Mouse (Mus musculus): ENCODE data around the gene Isg15.

Isg15 gene

DNA sequence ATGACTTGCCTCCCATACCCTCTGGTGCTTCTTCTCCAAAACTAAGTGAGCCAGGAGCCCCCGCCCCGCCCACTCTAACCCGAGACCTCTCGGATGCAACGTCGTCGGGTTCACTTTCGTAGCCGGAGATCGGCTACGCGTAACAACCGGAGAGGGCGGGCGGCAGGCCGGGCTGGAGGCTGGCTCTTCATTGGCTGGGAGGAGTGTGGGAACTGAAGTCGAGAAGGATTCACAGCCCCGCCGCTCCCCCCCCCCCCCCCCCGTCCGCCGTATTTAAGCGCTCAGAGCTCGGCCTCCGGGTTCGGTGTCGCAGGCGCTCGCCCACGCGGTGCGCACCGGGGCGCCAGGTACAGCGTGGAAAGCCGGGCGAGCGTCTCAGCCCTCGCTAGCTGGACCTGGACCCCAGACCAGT is 2.4 kb upstream of the Isg15 start, which contains the start of gene AW011738:
Gene AW011738, plus strand, starts transcription at position 304 of the 412 bp plus-strand sequence.
- DNase-seq (ENCODE audit: low read depth) = peak; percentile 81

DNA sequence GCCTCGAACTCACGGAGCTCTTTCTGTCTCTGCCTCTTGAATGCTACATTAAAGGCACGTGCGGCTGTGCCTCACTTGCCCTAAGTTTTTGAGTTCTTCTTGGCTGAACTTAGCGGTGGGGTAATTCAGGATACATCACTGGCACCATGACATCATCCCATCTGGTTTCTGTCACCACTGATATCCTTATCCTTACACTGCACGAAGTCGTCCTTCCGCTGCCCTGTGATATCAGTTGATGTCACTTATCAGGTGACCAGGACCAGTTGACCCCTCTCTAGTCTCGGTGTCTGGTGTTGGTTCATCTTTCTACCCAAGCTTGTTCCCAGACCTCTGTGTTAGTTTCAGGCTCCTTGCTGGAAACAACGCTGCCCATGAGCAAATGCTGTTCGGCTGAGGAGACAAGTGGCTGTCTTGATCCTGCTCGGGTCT is 1.9 kb upstream of the Isg15 start:
- DNase-seq (ENCODE audit: low read depth) = peak; percentile 24

DNA sequence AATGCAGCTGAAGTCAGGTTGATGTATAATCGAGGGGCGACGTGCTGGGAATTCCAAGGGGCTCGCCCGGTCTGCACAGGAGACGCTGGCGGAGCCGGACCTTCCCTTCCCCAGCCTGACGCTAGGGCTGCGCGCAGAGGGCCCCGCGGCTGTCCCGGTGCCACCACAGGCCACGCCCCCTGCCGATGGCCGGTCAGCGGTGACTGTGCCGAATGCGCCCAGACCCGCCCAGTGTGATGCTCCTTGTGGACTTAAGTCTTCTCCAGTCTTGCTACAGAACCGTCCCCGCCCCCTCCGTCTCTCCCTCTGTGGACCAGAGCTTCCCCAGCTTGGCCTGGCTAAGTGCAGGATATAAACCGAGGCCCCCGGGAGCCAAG is 2.8 kb downstream of the Isg15 start:
- peak; percentile 94 for DNase-seq (ENCODE audit: low read depth)

DNA sequence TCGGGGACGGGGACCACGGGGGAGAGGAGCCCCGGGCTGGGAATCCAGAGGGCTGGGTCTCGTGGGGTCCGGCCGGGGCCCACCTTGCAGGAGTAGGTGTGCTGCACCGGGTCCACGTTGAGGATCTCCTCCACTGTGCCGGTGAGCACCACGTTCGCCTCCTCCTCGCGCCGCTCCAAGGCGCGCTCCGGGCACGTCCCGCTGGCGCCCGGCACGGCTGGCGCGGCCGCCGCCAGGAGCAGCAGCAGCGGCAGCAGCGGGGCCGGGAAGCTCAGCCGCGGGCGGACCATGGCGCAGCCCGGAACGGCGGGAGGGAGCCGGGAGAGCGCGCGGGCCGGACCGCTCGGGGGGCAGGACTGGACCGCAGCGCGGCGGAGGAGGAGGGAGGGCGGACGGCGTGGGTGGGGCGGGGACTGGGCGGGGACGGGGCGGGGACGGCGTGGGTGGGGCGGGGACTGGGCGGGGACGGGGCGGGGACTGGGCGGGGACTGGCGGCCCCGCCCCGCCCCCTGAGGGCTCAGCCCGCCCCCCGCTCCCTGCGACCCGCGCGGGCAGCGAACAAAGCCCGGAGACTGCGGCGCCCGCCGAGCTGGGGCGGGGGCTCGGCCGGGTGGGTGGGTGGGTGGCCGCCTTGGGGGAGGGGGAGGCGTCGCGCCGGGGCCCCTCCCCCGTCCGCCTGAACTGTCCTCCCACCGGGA is 3.3 kb downstream of the Isg15 start, which contains the start of gene Agrn:
Gene Agrn, minus strand, starts transcription at position 358 of the 698 bp plus-strand sequence.
- peak; percentile 59 for DNase-seq (ENCODE audit: low read depth)

DNA sequence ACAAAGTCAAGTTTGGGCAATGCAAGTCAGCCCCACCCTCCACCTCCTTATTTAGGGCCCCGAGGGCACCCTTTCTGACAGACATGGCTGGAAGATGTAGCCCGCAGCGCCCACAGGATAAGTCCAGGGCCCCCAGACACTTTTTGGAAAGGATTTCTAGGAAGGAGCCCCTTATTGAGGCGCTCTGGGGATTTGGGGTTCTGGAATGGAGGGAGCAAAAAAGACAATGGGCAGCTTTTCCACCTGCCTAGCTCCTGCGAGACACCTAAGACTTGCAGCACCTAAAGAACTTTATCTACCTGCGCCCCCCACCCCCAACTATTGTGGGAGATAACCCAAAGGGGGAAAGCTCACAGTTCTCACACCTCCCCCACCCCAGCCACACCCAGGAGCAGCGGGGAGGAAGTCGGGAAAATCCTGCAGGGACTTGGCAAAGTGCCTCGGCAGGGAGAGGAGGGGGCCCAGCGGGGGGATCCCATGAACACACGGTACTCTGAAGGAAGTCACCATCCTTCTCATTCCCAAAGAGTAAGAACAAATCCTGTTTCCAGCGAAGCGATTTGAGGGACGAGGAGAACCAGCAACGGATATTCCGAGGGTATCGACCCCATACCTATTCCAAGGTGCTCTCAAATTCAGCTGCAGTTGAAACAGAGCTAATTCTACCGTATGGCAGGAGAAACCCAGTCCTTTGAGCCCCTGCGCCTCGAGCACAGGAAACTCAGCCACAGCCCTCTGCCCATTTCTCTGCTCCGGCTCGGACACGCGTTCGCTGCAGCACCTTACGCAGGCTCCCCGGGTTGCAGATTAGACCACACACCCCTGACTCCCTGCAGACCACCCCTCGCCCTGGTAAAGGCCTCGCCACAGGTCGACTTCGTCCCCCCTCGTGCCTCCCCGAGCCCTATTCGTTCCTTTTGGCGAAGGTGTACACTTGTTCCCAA is 4.4 kb downstream of the Isg15 start:
- DNase-seq (ENCODE audit: low read depth) = peak; percentile 21

DNA sequence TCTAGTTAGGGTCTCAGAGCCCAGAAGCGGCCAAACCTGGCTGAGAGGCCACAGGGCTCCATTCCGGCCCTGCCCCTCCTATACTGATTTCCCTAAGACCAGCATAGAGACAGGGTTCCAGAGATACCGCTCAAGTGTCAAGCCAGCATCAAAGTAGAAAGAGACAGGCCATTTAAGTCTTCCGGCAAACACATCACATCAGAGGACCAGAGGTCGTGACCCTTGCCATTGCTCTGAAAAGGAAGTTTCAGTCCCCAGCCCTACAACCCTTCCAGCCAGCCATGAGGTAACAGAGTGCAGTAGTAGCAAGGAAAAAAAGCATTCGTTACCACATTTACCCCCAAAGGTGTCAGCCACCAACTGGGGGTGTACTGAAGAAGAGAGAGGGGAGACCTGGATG is 6.3 kb downstream of the Isg15 start:
- no peak for DNase-seq (ENCODE audit: low read depth)

DNA sequence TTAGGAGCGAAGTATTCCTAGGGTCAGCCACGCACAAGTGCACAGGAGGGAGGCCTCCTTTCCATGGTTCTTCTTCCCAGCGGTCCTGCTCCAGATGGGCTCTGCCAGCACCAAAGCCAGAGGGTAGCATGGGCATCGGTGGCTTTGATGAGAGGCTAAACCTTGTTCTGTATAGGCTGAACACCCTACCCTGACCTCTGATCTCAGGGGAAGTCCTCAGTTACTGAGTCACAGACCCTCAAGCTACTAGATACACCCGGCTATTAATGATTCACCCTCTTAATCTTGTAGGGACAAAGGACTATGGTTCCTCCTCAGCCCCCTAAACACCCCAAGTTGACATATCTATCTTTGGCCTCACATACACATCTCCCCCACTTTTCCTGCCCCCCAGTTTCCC is 6.7 kb downstream of the Isg15 start:
- DNase-seq (ENCODE audit: low read depth) = no peak

DNA sequence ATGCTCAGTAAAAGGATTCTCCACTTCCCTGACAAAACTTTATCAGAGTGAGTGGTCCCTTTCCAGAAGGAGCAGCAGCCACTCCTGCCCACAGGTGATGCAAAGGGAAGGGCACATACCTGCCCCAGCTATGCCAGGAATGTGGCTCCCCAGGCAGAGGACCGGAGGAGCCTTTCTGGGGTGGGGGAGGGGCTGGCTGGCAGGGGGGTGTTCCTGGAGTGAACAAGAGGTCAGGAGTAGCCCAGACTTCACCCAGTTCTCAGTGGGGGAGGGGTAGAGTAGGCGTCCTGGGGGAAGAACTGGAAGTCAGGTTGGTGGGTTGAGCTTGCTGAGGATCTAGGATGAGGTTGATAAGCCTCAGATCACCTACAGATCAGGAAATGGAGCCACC is 7.4 kb downstream of the Isg15 start:
- DNase-seq (ENCODE audit: low read depth) = no peak

DNA sequence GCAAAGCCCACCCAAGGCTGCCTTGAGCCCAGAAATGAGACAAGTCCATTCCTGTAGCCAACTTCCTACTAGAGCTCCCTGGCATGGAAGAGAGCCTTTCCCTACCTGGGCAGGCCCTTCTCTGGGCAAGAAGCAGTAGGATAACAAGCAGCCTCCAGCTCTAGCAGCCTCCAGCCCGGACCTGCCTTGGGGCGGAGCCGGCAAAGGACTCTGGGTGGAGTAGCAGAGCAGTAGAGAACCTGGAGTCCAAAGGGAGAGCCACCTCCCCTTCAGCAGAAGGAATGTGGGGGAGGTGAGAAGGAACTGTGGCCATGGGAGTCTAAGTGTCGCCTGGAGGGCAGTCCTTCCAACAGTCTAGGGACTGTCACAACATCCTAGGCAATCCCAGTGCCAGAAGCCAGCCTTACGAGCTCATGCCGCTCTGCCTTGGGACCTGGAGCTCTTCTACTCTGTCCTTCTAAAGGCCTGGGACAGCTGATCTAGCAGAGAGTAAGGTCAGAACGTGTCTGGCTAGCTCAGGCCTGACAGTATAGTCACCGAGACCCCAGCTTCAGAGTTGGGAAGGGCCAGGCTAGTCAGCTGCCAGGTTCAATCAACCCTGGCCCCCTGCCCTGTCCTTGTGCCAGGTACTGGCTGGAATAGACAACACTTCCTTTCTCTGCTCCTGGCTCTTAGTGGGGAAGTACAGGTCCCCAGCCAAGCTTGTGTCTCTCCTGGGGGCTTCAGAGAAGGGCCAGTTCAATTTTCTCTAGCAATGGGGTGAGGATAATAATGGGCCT is 8.0 kb downstream of the Isg15 start:
- no peak for DNase-seq (ENCODE audit: low read depth)

DNA sequence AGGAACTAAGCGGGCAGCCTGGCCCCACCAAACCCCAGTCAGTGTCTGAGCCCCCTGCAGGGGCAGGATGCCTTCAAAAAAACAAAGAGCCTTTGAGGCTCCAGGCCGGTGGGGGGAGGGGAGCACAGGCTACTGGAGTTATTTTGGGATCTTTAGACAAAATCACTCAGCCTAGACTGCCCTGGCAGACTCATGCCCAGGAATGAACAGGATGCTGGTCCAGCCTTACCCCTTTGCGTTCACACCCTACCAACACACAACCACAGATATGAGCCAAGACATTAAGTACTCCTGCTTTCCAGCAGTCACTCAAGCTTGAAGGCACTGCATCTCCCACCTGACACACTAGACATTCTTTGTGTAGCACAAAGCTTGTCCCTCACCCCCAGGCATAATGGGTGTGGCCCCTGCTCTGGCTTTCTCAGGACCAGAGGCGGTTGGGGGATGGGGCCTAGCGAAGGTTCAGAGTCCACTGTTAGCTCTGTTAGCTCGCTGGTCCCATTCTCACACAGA is 11.8 kb downstream of the Isg15 start:
- no peak for DNase-seq (ENCODE audit: low read depth)

DNA sequence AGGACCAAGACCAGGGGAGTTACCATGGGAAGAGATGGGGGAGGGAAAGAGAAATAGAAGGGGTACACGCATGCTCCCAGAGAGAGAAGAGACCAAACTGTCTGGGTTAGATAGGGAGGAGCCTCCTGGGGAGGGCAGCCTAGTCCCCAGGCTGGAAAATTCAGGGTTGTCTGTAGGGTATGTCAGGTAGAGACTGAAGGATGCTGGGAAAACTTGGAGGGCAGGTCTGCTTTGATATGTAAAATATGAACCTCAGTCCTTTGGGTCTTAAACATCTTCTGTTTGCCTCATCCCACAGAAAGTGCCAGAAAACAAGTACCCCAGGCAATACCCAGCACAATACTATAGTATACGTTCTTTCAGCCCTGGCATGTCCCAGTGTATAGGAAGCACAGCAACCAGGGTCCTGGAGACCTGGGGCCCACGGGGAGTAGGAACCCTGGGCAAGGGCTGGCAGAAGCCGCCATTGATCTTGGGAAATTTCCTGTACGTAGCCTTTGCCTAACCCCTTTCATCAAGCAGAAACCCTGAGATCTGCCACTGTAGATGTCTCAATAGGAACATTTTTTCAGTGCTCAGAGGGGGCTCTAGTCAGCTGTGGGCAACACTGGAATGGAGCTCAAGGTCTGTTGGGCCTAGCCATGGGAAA is 12.3 kb downstream of the Isg15 start:
- peak; percentile 25 for DNase-seq (ENCODE audit: low read depth)

DNA sequence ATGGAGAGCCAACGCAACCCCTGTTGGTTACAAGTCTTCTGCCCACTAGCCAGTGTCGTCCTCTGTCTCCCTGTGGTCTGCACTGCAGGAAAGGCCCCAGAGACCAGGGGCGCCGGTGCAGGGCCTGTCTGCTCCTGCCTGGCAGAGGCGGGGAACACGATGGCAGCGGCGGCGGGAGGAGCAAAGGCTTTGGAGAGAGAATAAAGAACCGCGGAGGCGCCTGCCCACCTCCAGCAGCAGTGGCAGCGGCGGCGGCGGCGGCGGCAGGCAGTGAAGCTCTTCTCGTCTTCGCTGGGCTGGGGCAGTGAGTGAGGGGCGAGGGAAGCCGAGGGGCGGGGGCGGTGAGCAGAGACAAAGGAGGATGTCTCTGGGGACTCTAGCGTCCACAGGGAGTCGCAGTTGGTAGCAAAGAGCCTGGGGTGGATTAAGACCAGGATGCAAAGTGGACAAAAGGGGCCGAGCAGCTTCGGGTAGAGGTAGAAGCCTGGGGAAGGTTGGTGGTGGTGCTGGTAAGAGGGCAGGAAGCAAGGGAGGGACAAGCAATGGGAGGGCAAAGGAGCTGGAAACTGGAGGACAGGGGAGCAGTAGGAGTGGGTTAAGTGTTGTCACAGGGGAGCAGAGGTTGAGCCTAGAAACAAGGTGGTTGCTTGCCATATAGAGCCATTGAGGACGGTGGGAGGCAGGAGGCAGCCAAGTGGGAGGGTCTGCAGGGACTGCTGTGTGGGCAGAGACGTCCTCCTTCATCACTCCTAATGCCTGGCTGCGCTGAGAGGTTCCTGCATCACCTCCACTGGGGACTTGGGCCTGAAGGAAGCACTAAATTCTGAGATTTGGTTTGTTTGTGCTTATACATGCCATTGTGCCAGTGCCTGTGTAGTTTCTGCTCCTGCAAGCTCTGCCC is 14.4 kb downstream of the Isg15 start:
- DNase-seq (ENCODE audit: low read depth) = no peak

DNA sequence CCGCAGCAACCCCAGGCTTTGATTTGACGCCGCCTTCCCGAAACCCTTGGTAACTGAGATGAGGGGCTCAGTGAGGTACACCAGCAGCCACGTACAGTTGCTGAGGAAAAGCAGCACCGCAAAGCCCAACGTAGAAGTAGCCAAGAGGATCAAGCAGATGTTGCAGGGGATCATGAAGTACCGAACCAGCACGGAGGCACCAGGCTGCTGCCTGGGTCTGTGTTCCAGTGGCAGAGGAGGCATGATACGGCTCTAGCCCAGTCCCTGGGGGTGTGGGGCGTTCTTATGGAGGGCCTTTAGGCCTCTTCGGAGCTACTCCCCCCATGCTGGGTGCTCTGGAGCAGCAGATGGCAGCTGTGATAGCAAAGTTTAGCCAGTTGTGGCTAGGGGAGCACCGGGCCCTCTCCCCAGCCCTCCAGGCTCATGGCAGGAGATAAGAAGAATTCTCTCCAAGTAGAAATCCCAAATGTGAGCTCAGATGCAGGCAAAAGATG is 15.1 kb downstream of the Isg15 start:
- DNase-seq (ENCODE audit: low read depth) = no peak

DNA sequence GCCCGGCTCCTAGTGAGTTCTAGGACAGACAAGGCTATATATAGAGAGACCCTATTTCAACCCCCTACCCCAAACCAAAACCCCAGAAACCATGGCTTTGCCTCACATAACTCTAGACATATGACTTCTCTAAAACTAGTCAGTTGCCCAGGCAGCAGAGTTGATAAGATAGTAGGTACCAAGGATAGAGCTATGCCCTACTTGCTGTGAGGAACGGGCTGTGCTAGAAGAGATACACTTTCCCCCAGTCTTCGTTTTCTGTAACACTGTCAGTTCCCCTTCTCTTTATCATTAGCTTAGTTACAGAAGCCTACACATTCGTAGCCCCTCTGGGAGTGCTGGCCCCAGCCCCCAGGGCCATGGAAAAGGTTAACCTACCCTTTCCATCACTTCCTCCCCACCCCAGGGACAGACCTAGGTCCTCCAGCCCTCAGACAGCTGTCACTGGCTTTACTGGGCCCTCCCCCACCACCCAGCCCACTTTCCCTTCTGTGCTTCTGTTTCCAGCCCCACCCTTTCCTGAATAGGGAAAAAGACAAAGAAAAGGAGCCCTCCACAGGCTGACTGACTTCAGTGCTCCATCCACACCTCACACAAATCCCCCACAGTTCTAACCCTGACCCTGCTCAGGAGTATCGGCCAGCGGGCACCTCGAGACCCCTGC is 16.2 kb downstream of the Isg15 start:
- DNase-seq (ENCODE audit: low read depth) = no peak

DNA sequence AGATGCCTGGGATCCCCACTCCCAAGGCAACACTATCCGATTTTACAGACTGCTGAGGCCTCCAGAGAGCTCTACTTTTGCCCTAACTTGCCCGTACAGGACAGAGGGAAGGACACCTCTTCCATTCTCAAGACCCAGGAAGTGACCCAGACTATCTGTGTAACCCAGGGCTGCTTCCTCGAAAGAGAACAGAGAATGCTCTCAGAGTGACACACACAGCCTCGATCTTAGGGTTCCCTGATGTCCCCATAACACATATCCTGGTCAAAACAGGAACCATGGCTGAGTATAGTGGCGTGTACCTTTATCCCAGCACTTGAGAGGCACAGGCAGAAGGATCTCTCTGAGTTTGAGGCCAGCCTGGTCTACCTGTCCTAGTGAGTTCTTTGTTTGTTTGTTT is 16.9 kb downstream of the Isg15 start:
- no peak for DNase-seq (ENCODE audit: low read depth)

DNA sequence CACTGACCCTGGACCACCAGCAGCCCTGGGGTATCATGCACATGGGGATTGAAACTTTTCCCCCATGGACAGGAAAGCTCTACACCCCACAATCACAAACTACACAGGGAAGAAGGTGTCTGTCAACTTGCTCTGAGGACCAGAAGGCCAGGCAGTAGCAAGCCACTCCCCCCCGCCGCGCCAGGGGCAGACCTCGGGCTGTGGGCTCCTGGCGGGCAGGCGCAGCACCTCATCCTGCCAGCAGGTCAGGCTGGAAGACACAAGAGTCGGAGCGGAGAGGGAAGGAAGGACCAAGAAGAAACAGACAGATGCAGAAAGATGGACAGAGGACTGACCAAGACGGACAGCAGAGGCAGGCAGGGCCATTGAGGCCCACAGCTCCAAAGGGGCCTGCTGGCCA is 23.0 kb downstream of the Isg15 start:
- DNase-seq (ENCODE audit: low read depth) = no peak

DNA sequence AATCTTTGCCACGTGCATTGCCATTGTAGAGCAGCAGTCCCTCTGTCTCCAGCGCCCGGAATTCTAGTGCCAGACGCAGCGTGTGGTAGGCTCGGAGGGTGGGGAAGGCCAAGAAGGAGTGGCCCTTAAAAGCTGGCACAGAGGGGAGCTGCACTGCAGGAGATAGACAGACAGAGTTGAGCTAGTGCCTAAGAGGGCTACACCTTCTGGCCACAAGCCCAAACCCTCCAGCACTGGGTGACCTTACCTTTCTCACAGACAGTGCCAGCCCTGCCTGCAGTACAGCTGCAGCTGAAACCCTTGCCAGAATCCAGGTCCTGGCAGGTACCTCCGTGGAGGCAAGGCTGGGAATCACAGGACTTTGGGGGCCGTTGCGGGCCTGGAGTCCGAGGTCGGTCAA is 28.8 kb downstream of the Isg15 start:
- no peak for DNase-seq (ENCODE audit: low read depth)

DNA sequence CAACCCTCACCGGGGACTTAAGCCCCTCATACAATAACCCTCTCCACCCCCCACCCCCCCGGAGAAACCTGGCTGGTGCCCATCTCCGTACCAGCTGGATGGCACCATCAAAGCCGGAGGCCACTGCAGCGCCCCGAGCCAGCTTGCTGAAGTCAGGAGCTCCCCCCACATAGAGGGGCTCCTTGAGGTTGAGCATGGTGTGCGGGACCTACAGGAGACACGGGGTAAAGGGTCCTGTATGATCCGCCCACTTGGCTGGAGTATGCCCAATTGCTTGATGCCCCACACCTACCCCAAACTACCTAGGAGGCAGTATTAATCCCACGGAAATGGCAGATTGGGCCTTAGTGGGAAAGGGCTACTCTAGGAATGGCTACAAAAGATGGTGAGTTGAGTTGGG is 31.5 kb downstream of the Isg15 start:
- DNase-seq (ENCODE audit: low read depth) = no peak

DNA sequence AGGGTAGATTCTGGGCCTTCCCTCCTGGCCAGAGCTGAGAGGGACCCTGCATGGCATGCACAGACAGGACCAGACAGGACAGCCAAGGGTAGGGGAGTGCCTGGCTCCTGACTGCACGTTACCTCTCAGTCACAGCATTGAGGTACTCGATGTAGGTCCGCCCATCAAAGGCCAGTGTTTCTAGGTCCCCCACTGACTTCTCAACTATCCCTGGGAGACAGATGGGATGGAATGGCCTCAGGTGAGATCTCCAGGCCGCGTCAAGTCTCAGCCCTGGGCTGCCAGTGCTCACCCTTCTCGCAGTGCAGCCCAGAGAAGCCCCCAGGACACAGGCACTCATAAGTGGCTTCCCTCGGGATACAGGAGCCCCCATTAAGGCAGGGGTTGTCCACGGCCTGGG is 32.0 kb downstream of the Isg15 start:
- no peak for DNase-seq (ENCODE audit: low read depth)

DNA sequence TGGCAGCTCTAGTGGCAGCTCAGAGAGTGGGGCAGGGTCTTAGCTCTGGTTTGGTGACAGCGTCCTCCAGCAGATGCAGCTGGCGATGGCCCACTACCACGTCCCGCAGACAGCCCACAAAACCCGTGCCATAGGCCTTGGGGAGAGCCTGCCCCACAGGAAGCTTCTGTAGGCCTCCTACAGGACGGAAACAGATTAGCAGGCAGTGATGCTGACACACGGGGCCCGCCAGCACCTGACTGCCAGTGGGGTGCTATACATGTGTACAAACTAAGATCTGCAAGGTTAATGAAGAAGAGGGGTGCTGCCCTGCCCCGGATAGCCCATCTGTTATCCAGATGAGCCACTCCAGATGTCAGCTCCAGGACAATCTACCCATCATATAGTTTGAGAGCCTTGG is 34.1 kb downstream of the Isg15 start:
- no peak for DNase-seq (ENCODE audit: low read depth)
